Mouse (Mus musculus) neural tube, embryonic 13.5 days (tissue): ENCODE measurements at regions not wholly inside any gene's neighbourhood (a gene's known extent, or its start where the extent isn't known, plus 50 kb on each side); places are given as distances from the start of the nearest gene placed in this dataset.

Source experiments
- ATAC-seq: fragments of 200-750 bp; cut with Nextera tagmentation; 2 replicates; pipeline ENCODE4 v1.8.0; 2017; ENCODE audit warnings: low read depth, mild to moderate bottlenecking, moderate TSS enrichment, moderate library complexity
- H3K27ac ChIP-seq: fragments of 300-500 bp; sonication (generic); replicated peaks from 2 replicates; pipeline ENCODE4 v1.5.1; 2015; ENCODE audit warnings: moderate library complexity, mild to moderate bottlenecking, inconsistent platforms
- H3K27me3 ChIP-seq: fragments of 300-500 bp; sonication (generic); 2 replicates; pipeline ENCODE4 v1.6.1; 2015; ENCODE audit warnings: mild to moderate bottlenecking, inconsistent platforms
- H3K36me3 ChIP-seq: fragments of 300-500 bp; sonication (generic); 2 replicates; pipeline ENCODE4 v1.6.1; 2015; ENCODE audit warnings: mild to moderate bottlenecking, inconsistent platforms
- H3K4me1 ChIP-seq: fragments of 300-500 bp; sonication (generic); replicated peaks from 2 replicates; pipeline ENCODE4 v1.6.1; 2015; ENCODE audit warnings: inconsistent platforms
- H3K4me2 ChIP-seq: fragments of 300-500 bp; sonication (generic); 2 replicates; pipeline ENCODE4 v1.6.1; 2015; ENCODE audit warnings: inconsistent platforms, mild to moderate bottlenecking, moderate library complexity
- H3K4me3 ChIP-seq: fragments of 300-500 bp; sonication (generic); 2 replicates; pipeline ENCODE4 v1.5.1; 2015; ENCODE audit warnings: mild to moderate bottlenecking, inconsistent platforms
- H3K9ac ChIP-seq: fragments of 300-500 bp; sonication (generic); 2 replicates; pipeline ENCODE4 v1.6.1; 2015; ENCODE audit warnings: moderate library complexity, mild to moderate bottlenecking, inconsistent platforms
- H3K9me3 ChIP-seq: fragments of 300-500 bp; sonication (generic); 2 replicates; pipeline ENCODE4 v1.6.1; 2016; ENCODE audit warnings: inconsistent platforms
- WGBS: fragments of 180-500 bp; shearing (Covaris S2); methylation state at CpG from one replicate; pipeline ENCODE4 v1.1.7; 2015; 5-methylcytosine and 5-hydroxymethylcytosine counted together

DNA sequence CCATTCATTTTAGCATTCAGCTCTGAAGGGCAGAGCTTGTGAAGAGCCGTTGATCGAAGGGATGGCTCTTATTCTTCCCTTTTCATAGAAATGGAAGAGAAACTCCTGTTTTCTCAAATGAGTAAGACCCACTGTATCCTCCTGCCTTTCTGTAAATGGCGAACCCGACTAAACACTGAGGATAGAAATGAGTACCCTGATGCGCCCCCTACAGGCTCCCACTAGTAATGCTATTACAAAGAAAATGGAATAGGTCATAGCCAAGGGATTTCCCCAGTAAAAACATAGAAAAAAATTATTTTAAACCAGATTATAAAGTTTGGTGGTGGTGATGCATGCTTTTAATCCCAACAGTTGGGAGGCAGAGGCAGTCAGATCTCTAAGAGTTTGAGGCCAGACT, 162.1 kb downstream of the Etnk1 start:
- Histone ChIP-seq H3K4me2 (no peak overlapping the region), H3K4me3 (no peak overlapping the region), H3K4me1 (peaks cover 5% of the 10 kb centered on the region; the same call in 1 of the 2 replicates), H3K9ac (no peak overlapping the region), H3K36me3 (no peaks in the 10 kb centered on the region), H3K27me3 (no peaks in the 10 kb centered on the region), H3K27ac (no peak overlapping the region), H3K9me3 (no peaks in the 10 kb centered on the region)
- ATAC-seq = no peak
- 79% methylated on average over 5 of the region's 5 CpGs for WGBS

- no peaks in the 10 kb centered on the region for H3K27me3 ChIP-seq
- H3K4me2 ChIP-seq = no peak overlapping the region
- no peak overlapping the region for H3K4me3 ChIP-seq
- no peaks in the 10 kb centered on the region for H3K4me1 ChIP-seq
- no peak overlapping the region for H3K9ac ChIP-seq
- 0 out of 2 replicates have a peak, but pooled peaks cover 5% of the 10 kb centered on the region for H3K9me3 ChIP-seq
- H3K36me3 ChIP-seq = no peaks in the 10 kb centered on the region
- 90% methylated on average over 8 of the region's 8 CpGs for WGBS
- no peak overlapping the region for H3K27ac ChIP-seq
- no peak for ATAC-seq
Measured at GRCm38 (mm10) chr6:143333493-143333892, 166.5 kb downstream of the Etnk1 start.

- no peak for ATAC-seq
- H3K9me3 ChIP-seq = 0 out of 2 replicates have a peak, but pooled peaks cover 5% of the 10 kb centered on the region
- H3K27me3 ChIP-seq = no peaks in the 10 kb centered on the region
- WGBS = 57% methylated on average over 4 of the region's 4 CpGs
- no peak overlapping the region for H3K4me3 ChIP-seq
- H3K9ac ChIP-seq = no peak overlapping the region
- H3K4me2 ChIP-seq = no peak overlapping the region
- H3K4me1 ChIP-seq = no peaks in the 10 kb centered on the region
- H3K36me3 ChIP-seq = no peaks in the 10 kb centered on the region
- no peak overlapping the region for H3K27ac ChIP-seq
Measured at GRCm38 (mm10) chr6:143336574-143336973, 169.6 kb downstream of the Etnk1 start.

- Histone ChIP-seq H3K9me3 (no peaks in the 10 kb centered on the region), H3K4me1 (no peaks in the 10 kb centered on the region), H3K4me3 (no peak overlapping the region), H3K27me3 (no peaks in the 10 kb centered on the region), H3K36me3 (no peaks in the 10 kb centered on the region), H3K27ac (no peak overlapping the region), H3K9ac (no peak overlapping the region), H3K4me2 (no peak overlapping the region)
- no peak for ATAC-seq
- WGBS = 87% methylated on average over 2 of the region's 2 CpGs
Measured at GRCm38 (mm10) chr6:143349000-143349399, 182.0 kb downstream of the Etnk1 start.

- Histone ChIP-seq H3K4me3 (no peak overlapping the region), H3K27me3 (no peaks in the 10 kb centered on the region), H3K9ac (no peak overlapping the region), H3K36me3 (no peaks in the 10 kb centered on the region), H3K4me1 (peaks cover 6% of the 10 kb centered on the region; the same call in 1 of the 2 replicates), H3K9me3 (no peaks in the 10 kb centered on the region), H3K4me2 (no peak overlapping the region), H3K27ac (peak overlapping the region; percentile 6; the same call in 1 of the 2 replicates)
- 56% methylated on average over 7 of the region's 7 CpGs for whole genome bisulfite sequencing
- ATAC-seq = peak; percentile 89
Measured at GRCm38 (mm10) chr6:143359320-143360032, 192.5 kb downstream of the Etnk1 start.

DNA sequence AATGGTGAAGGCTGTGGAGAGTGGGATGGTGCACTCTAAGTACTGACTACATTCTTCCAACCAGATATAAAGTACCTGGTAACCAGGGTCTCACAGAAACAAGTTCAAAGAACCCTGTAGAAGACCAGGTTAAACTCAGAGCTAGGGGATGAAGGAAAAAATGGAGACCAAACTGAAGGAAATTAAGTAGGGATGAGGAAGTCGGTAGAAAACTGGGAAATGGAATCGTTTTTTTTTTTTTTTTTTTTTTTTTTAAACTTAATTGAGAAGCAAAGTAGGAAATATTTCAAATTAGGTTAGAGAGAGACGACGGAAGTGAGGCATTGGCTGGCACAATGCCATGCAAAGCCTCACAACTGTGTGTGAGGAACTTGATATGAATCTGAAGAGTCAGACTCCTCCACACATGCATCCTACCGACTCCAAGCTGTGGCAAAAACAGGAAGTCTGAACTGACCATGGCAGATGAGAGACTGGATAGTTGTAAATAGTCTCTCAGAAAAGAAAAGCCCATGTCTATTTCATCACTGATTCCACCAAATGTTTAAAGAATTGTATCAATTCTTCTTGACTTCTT, 194.2 kb downstream of the Etnk1 start:
- ATAC-seq = no peak
- H3K4me3 ChIP-seq = no peak overlapping the region
- H3K9ac ChIP-seq = no peak overlapping the region
- 78% methylated on average over 5 of the region's 5 CpGs for WGBS
- H3K27ac ChIP-seq = no peak overlapping the region
- no peaks in the 10 kb centered on the region for H3K36me3 ChIP-seq
- H3K4me1 ChIP-seq = peaks cover 6% of the 10 kb centered on the region; the same call in 1 of the 2 replicates
- no peaks in the 10 kb centered on the region for H3K9me3 ChIP-seq
- no peak overlapping the region for H3K4me2 ChIP-seq
- no peaks in the 10 kb centered on the region for H3K27me3 ChIP-seq

- H3K4me3 ChIP-seq = no peak overlapping the region
- H3K9ac ChIP-seq = no peak overlapping the region
- H3K4me1 ChIP-seq = peaks cover 6% of the 10 kb centered on the region; the same call in 1 of the 2 replicates
- WGBS = 95% methylated on average over 2 of the region's 2 CpGs
- no peak overlapping the region for H3K4me2 ChIP-seq
- no peaks in the 10 kb centered on the region for H3K9me3 ChIP-seq
- no peaks in the 10 kb centered on the region for H3K27me3 ChIP-seq
- ATAC-seq = no peak
- no peaks in the 10 kb centered on the region for H3K36me3 ChIP-seq
- H3K27ac ChIP-seq = no peak overlapping the region
Measured at GRCm38 (mm10) chr6:143361963-143362362, 194.9 kb downstream of the Etnk1 start.

DNA sequence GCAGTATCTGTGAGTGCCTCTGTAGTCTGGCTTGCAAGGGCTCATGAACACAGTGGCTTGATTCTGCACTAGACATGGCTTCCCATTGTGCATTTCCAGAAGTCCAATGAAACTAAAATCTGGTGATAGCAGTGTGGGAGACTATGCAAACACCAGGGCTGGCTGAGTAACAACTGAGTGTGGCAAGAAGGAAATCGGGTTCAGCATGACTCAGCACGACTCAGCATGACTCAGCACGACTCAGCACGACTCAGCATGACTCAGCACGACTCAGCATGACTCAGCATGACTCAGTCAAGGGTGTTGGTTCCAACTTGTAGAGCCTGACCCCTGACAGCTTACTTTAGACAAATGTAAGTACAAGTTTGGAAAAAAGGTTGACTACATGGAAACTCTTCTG, 198.8 kb downstream of the Etnk1 start:
- no peak overlapping the region for H3K27ac ChIP-seq
- H3K9ac ChIP-seq = no peak overlapping the region
- H3K4me3 ChIP-seq = no peak overlapping the region
- no peaks in the 10 kb centered on the region for H3K9me3 ChIP-seq
- no peak for ATAC-seq
- no peak overlapping the region for H3K4me2 ChIP-seq
- peaks cover 4% of the 10 kb centered on the region; the same call in 1 of the 2 replicates for H3K4me1 ChIP-seq
- H3K27me3 ChIP-seq = no peaks in the 10 kb centered on the region
- 89% methylated on average over 5 of the region's 5 CpGs for WGBS
- no peaks in the 10 kb centered on the region for H3K36me3 ChIP-seq

- Histone ChIP-seq H3K9me3 (no peaks in the 10 kb centered on the region), H3K4me2 (no peak overlapping the region), H3K4me1 (peaks cover 4% of the 10 kb centered on the region; the same call in 1 of the 2 replicates), H3K27ac (no peak overlapping the region), H3K9ac (no peak overlapping the region), H3K27me3 (no peaks in the 10 kb centered on the region), H3K36me3 (no peaks in the 10 kb centered on the region), H3K4me3 (no peak overlapping the region)
- WGBS = 78% methylated on average over 3 of the region's 3 CpGs
- no peak for ATAC-seq
Measured at GRCm38 (mm10) chr6:143367804-143368203, 200.8 kb downstream of the Etnk1 start.

- 85% methylated on average over 8 of the region's 8 CpGs for WGBS
- Histone ChIP-seq H3K36me3 (no peaks in the 10 kb centered on the region), H3K27me3 (no peaks in the 10 kb centered on the region), H3K4me3 (no peak overlapping the region), H3K9me3 (no peaks in the 10 kb centered on the region), H3K4me1 (peaks cover 4% of the 10 kb centered on the region; the same call in 1 of the 2 replicates), H3K4me2 (no peak overlapping the region), H3K9ac (no peak overlapping the region), H3K27ac (no peak overlapping the region)
- ATAC-seq = no peak
Measured at GRCm38 (mm10) chr6:143368646-143369045, 201.6 kb downstream of the Etnk1 start.

DNA sequence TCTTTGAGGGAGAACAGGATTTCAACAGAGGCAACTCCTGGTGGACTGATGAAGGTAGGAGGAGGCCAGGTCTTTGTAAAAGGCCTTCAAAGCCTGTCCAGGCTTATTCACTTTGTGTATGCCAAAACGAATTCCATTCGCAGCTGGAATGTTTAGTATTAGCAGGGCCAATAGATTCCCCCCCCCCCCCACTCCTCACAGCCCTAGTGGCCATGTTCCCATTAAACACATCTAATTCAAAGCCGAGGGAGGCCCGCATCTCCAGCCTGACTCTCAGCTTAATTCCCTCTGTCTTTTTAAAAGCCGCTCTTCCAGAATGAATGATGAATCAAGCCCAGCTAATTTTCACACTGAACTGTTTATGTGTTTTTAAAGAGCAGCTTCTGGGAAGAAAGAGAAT, 205.5 kb downstream of the Etnk1 start:
- no peak overlapping the region for H3K27ac ChIP-seq
- ATAC-seq = no peak
- no peaks in the 10 kb centered on the region for H3K36me3 ChIP-seq

GRCm38 (mm10) chr6:143373686-143374273, 206.8 kb downstream of the Etnk1 start:
- Histone ChIP-seq H3K9ac (no peak overlapping the region), H3K36me3 (no peaks in the 10 kb centered on the region), H3K4me3 (no peak overlapping the region), H3K27me3 (no peaks in the 10 kb centered on the region), H3K9me3 (no peaks in the 10 kb centered on the region), H3K4me1 (no peaks in the 10 kb centered on the region), H3K27ac (no peak overlapping the region), H3K4me2 (no peak overlapping the region)
- peak; percentile 23; the same call in 1 of the 2 replicates for ATAC-seq
- WGBS = 61% methylated on average over 15 of the region's 15 CpGs

More for the DNA sequence above, 205.5 kb downstream of the Etnk1 start:
- Histone ChIP-seq H3K4me1 (peaks cover 4% of the 10 kb centered on the region; the same call in 1 of the 2 replicates), H3K4me2 (no peak overlapping the region), H3K9me3 (no peaks in the 10 kb centered on the region), H3K4me3 (no peak overlapping the region), H3K27me3 (no peaks in the 10 kb centered on the region), H3K9ac (no peak overlapping the region)
- 40% methylated on average over 5 of the region's 5 CpGs for WGBS
